In the genomic region with DNA sequence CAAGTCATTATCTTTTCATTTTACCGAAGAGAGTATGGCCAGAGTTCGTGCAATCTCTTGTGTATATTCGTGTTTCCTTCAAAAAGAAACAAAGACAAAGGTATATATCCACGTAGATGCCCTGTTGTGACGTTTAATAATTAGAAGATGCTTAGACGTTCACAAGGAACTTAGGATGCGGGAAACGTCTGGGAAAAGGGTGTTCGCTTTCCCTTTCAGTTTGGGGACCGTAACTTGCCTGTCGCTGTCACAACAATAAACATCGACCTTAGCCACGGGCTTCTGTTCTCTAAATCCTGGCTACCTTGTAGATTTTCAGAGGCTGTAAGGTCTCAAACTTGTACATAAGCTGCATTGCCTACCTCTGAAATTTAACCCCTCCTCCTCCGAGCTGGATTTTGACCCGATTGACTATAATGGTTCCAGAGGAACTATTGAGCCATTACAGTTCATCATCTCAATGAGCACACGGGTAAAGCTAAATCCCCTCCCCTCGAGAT, we compare ENCODE assay signal across 8 mouse cellular contexts. TPM values are rescaled to one million over a fixed set of nuclear protein-coding genes. Genes with fewer than 3 reads are reported as not detected.
A peak's percentile ranks its signal among the peaks of the same experiment; 100 is the strongest.
DNase-seq lines count a peak whose midpoint lies in the region; ATAC-seq lines count a peak whose summit lies in the region.

No protein-coding gene starts in this region.

- H3K27ac ChIP-seq in embryonic facial prominence, embryonic 11.5 days (replicated peaks; ENCODE audit: low read depth, low read length): no peak overlapping the region
- no peak overlapping the region for H3K27ac ChIP-seq in hindbrain, embryonic 15.5 days (replicated peaks)
- no peak overlapping the region for H3K27ac ChIP-seq in midbrain, embryonic 14.5 days (replicated peaks; ENCODE audit: low read depth, low read length)

- no peaks in the 10 kb centered on the region for H3K36me3 ChIP-seq in embryonic facial prominence, embryonic 11.5 days (replicated peaks; ENCODE audit: control insufficient read depth, insufficient read depth, low read depth, low read length)
- H3K36me3 ChIP-seq in hindbrain, embryonic 15.5 days: no peaks in the 10 kb centered on the region
- no peaks in the 10 kb centered on the region for H3K36me3 ChIP-seq in midbrain, embryonic 14.5 days (ENCODE audit: control insufficient read depth, insufficient read depth, low read length)

- ATAC-seq in embryonic facial prominence, embryonic 11.5 days (replicated peaks; ENCODE audit: insufficient number of reproducible peaks, low FRiP score, low TSS enrichment, low read depth): no peak
- no peak for ATAC-seq in hindbrain, embryonic 15.5 days (ENCODE audit: low FRiP score, low read depth)
- ATAC-seq in midbrain, embryonic 14.5 days (ENCODE audit: low FRiP score, low TSS enrichment): no peak

- no peaks in the 10 kb centered on the region for H3K9me3 ChIP-seq in embryonic facial prominence, embryonic 11.5 days (replicated peaks; ENCODE audit: control insufficient read depth, low read length)
- H3K9me3 ChIP-seq in hindbrain, embryonic 15.5 days: no peaks in the 10 kb centered on the region
- H3K9me3 ChIP-seq in midbrain, embryonic 14.5 days (ENCODE audit: control insufficient read depth, low read length): no peaks in the 10 kb centered on the region

- H3K27me3 ChIP-seq in embryonic facial prominence, embryonic 11.5 days (ENCODE audit: control insufficient read depth, insufficient read depth, low read length): peaks cover 23% of the 10 kb centered on the region
- peaks cover 46% of the 10 kb centered on the region for H3K27me3 ChIP-seq in hindbrain, embryonic 15.5 days
- peaks cover 63% of the 10 kb centered on the region for H3K27me3 ChIP-seq in midbrain, embryonic 14.5 days (ENCODE audit: control insufficient read depth, insufficient read depth, low read length)

- H3K9ac ChIP-seq in embryonic facial prominence, embryonic 11.5 days (replicated peaks; ENCODE audit: low read length): no peak overlapping the region
- no peak overlapping the region for H3K9ac ChIP-seq in hindbrain, embryonic 15.5 days
- no peak overlapping the region for H3K9ac ChIP-seq in midbrain, embryonic 14.5 days (replicated peaks; ENCODE audit: low read length)

- DNase-seq in embryo, embryonic 9.5 days (ENCODE audit: extremely low spot score): peak; percentile 19
- DNase-seq in embryo, embryonic 11 days: no peak
- DNase-seq in embryonic facial prominence, embryonic 11.5 days (ENCODE audit: low spot score): no peak
- peak; percentile 38 for DNase-seq in midbrain, embryonic 14.5 days
- no peak for DNase-seq in spleen, adult 12 weeks (ENCODE audit: low spot score)
- no peak for DNase-seq in cerebellum, postnatal 25 days
- DNase-seq in spleen, adult 18-20 months: no peak

- H3K4me3 ChIP-seq in embryonic facial prominence, embryonic 11.5 days (ENCODE audit: low read depth, low read length): peak overlapping the region; percentile 38
- H3K4me3 ChIP-seq in hindbrain, embryonic 15.5 days: peak overlapping the region; percentile 20
- H3K4me3 ChIP-seq in midbrain, embryonic 14.5 days (replicated peaks; ENCODE audit: low read depth, low read length): peak overlapping the region; percentile 22

- 1% methylated on average over 17 of the region's 17 CpGs for WGBS in embryonic facial prominence, embryonic 11.5 days
- under 1% methylated on average over 17 of the region's 17 CpGs for WGBS in hindbrain, embryonic 15.5 days
- under 1% methylated on average over 17 of the region's 17 CpGs for WGBS in midbrain, embryonic 14.5 days

- H3K4me2 ChIP-seq in embryonic facial prominence, embryonic 11.5 days (ENCODE audit: low read depth, low read length): peak overlapping the region; percentile 63
- peak overlapping the region; percentile 51 for H3K4me2 ChIP-seq in hindbrain, embryonic 15.5 days
- peak overlapping the region; percentile 49 for H3K4me2 ChIP-seq in midbrain, embryonic 14.5 days (ENCODE audit: low read length)

- no peaks in the 10 kb centered on the region for H3K4me1 ChIP-seq in embryonic facial prominence, embryonic 11.5 days (ENCODE audit: control insufficient read depth, insufficient read depth, low read length)
- peaks cover 21% of the 10 kb centered on the region for H3K4me1 ChIP-seq in hindbrain, embryonic 15.5 days (replicated peaks)
- H3K4me1 ChIP-seq in midbrain, embryonic 14.5 days (ENCODE audit: control insufficient read depth, insufficient read depth, low read length): peaks cover 9% of the 10 kb centered on the region; the same call in 1 of the 2 replicates

RNA-seq across cellular contexts. Expression of a gene that starts 0.6 kb away (rescaled TPM):
- 43.8 and 46.8 TPM in 2 replicates for polyA plus RNA-seq in embryonic facial prominence, embryonic 11.5 days (2014; fragmentation: Nextera tagmentation; extraction: Ambion mirVana)
- polyA plus RNA-seq in hindbrain, embryonic 15.5 days (2015; fragmentation: Nextera tagmentation; extraction: Ambion mirVana): 11.7 and 12.4 TPM in 2 replicates
- 0.42 and 8.2 TPM in 2 replicates for polyA plus RNA-seq in midbrain, embryonic 14.5 days (2014; fragmentation: Nextera tagmentation; extraction: Ambion mirVana)

Comparison
In these comparisons a context has a peak if more than half of its experiments do, and no peak if none do; other contexts are left out.
1. DNase-seq: peak in embryo, embryonic 9.5 days (single experiment) and midbrain, embryonic 14.5 days (single experiment); none in embryo, embryonic 11 days (single experiment), embryonic facial prominence, embryonic 11.5 days (single experiment), spleen, adult 12 weeks (single experiment), cerebellum, postnatal 25 days (0 of 2) and spleen, adult 18-20 months (0 of 2).
2. Peak in every context shown above with its lines, with median percentiles within 50 percentile points of each other: H3K4me2 ChIP-seq and H3K4me3 ChIP-seq.